Mouse (Mus musculus) CD4-positive, CD25-positive, alpha-beta regulatory T cell (primary cell): Measurements from ENCODE around the gene Rabep1. TPM values are rescaled to one million over a fixed set of nuclear protein-coding genes. Genes with fewer than 3 reads are reported as not detected.

Experiments
- polyA plus RNA-seq: library from polyadenylated mRNA; unstranded; fragments of 100-300 nt; shearing (Covaris generic); gene quantifications from one replicate; pipeline ENCODE4 v1.2.1, GENCODE M21; 2017

The Rabep1 gene
- polyA plus RNA-seq, result 46.9 TPM

DNA sequence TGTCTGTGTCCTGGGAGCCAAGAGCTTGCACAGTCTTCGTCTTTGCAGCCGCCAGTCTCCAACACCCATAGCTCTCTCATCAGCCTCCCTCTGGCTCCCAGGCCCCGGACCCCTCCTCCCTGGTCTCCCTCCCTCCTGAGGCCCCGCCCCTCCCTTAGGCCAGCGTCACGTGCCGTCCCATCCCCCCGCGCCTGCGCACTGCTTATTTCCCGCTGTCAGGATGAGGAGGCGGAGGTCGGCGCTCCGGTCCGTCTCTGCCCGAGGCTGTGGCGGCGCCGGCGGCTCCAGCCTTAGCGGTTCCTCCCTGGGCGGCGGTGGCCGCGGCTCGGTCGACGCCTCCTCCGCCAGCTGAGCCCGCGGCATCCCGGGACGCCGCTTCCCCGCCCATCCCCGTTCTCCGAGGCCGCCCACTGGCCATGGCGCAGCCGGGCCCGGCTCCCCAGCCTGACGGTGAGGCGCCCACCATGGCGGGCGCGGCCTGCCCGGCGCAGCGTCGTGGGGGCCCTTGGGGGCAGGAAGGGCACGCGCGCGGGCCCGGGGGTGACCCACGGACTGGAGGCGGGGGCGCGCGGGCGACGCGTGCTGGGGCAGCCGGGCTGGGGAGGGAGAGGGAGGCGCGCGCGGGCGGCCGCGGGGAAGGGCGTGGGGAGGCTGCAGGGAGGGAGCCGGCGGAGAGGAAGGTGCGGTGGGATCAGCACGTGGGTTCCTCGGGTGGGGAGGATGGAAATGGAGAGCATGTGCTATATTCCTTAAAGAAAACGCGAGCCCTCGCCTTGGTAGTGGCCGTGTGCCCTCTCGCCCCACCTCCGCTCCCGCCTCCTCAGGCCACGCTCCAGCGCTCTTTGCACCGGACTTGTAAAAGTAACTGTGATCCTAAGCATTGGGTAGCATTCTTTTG is at the start of gene Rabep1:
TSS of gene Rabep1 (plus strand) at position 220 of the 898 bp plus-strand sequence.

GRCm38 (mm10) chr11:70812365-70812764 is 32.2 kb upstream of the Rabep1 start, which contains the start of gene Scimp:
TSS of gene Scimp (minus strand) at chr11:70812586.

DNA sequence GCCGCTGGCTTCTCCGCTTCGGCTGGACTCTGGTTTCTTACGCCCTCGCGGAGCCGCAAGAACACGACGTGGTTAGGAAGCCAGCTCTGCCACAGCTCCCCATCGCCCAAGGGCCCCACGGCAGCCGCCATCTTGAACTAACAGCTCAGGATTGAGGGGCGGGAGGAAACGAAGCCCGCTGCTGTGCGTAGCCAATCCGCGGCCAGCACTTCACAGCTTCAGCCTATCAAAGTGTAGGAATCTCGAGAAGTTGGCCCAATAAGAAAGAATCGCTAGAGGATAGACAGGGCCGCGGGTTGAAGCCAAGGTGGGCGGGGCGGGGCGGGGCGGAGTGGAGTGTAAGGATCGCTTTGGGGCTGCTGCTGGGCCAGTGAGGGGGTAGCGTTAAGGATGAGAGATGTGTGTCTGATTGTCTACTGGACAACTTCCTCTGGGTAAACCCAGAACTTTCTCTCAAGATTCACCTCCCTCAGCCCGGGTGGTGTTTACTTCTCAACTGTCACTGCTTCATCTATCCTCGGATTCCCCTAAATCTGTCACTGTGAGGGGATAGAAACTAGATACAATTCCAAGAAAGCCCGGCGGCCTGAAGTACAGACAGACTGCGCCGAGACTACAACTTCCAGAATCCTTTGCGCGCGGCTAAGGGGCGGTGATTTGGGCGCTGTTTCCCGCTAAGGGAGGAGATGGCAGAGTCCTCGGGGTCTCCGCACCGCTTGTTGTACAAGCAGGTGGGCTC is 125.4 kb downstream of the Rabep1 start, which contains the start of the genes Nup88 and Rpain:
TSS of gene Nup88 (minus strand) at position 153 of the 739 bp plus-strand sequence.
TSS of gene Rpain (plus strand) at position 393 of the 739 bp plus-strand sequence.

DNA sequence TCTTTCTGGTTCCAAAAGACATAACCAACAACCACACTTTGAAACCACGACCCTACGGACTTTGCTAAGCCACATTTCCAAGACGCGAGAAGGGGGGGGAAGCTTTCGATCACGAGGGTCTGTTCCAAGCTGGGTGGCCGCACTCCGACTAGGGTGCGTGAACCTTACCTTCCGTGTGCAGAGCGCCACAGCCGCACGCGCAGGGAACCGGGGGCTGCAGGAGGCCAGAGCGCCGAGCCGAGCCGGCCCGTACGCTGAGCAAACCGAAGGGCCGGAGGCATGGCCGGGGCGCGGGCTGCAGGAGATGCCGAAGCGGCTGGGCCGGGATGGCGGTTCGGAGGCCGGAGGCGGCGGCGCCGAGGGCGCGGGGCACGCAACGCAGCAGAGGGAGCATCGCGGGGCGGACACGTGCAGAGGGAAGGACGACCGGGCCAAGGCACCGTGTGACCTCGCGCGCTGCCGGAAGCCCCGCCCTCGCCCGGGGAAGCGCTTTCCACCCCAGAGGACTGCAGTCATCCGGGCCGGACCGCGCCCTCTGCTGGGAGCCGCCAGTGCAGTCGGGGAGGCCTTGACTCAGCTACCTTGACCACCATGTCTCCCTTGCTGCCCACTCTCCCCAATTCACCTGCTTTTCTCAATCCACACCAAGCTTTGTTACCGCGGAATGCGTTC is 138.1 kb downstream of the Rabep1 start, which contains the start of gene C1qbp:
TSS of gene C1qbp (minus strand) at position 470 of the 672 bp plus-strand sequence.

Other genes starting within 250 kb of the Rabep1 start
- gene 4930544D05Rik, start 228.9 kb upstream of the Rabep1 start, polyA plus RNA-seq, result 0.30 TPM
- gene Chrne, start 225.6 kb upstream of the Rabep1 start, polyA plus RNA-seq, result 1.1 TPM
- gene Gp1ba, start 205.7 kb upstream of the Rabep1 start, polyA plus RNA-seq, result 0.08 TPM
- gene Rnf167, start 197.5 kb upstream of the Rabep1 start, polyA plus RNA-seq, result 428 TPM
- gene Slc25a11, start 197.3 kb upstream of the Rabep1 start, polyA plus RNA-seq, result 168 TPM
- gene Pfn1, start 190.1 kb upstream of the Rabep1 start, polyA plus RNA-seq, result 5,457 TPM
- 36.6 TPM for gene Eno3, start 187.6 kb upstream of the Rabep1 start, polyA plus RNA-seq
- 81.0 TPM for gene Spag7, start 175.4 kb upstream of the Rabep1 start, polyA plus RNA-seq
- gene Camta2, start 156.7 kb upstream of the Rabep1 start, polyA plus RNA-seq, result 43.3 TPM
- gene Inca1, start 144.6 kb upstream of the Rabep1 start, polyA plus RNA-seq, result 0.66 TPM
- gene Kif1c, start 144.2 kb upstream of the Rabep1 start, polyA plus RNA-seq, result 1.8 TPM
- 7.6 TPM for gene Zfp3, start 80.6 kb upstream of the Rabep1 start, polyA plus RNA-seq
- gene Scimp, start 32.2 kb upstream of the Rabep1 start, polyA plus RNA-seq, result 0.38 TPM
- 111 TPM for gene Nup88, start 125.2 kb downstream of the Rabep1 start, polyA plus RNA-seq
- 96.5 TPM for gene Rpain, start 125.4 kb downstream of the Rabep1 start, polyA plus RNA-seq
- 136 TPM for gene C1qbp, start 138.2 kb downstream of the Rabep1 start, polyA plus RNA-seq
- gene Dhx33, start 159.7 kb downstream of the Rabep1 start, polyA plus RNA-seq, result 21.9 TPM
- gene Mis12, start 174.8 kb downstream of the Rabep1 start, polyA plus RNA-seq, result 31.1 TPM
- 78.2 TPM for gene Derl2, start 175.1 kb downstream of the Rabep1 start, polyA plus RNA-seq
- 10.3 TPM for gene 6330403K07Rik, start 188.7 kb downstream of the Rabep1 start, polyA plus RNA-seq